Mouse (Mus musculus): ENCODE data around the gene Ces1c.

The Ces1c gene

GRCm38 (mm10) chr8:93131233-93131980, at the start of gene Ces1c:
TSS of gene Ces1c (minus strand) at chr8:93131283.
- DNase-seq (ENCODE audit: low spot score), result no peak

GRCm38 (mm10) chr8:93180581-93181129, 49.6 kb upstream of the Ces1c start:
- DNase-seq (ENCODE audit: low spot score), result no peak

GRCm38 (mm10) chr8:93176593-93176992, 45.5 kb upstream of the Ces1c start:
- no peak for DNase-seq (ENCODE audit: low spot score)

GRCm38 (mm10) chr8:93174554-93174953, 43.5 kb upstream of the Ces1c start:
- DNase-seq (ENCODE audit: low spot score), result no peak

GRCm38 (mm10) chr8:93171846-93172590, 40.9 kb upstream of the Ces1c start:
- DNase-seq (ENCODE audit: low spot score), result no peak

- DNase-seq (ENCODE audit: low spot score), result no peak
Observed at GRCm38 (mm10) chr8:93163363-93163762, 32.3 kb upstream of the Ces1c start.

GRCm38 (mm10) chr8:93151401-93151800, 20.3 kb upstream of the Ces1c start:
- no peak for DNase-seq (ENCODE audit: low spot score)

GRCm38 (mm10) chr8:93147331-93147730, 16.2 kb upstream of the Ces1c start:
- DNase-seq (ENCODE audit: low spot score), result no peak

- DNase-seq (ENCODE audit: low spot score), result peak; percentile 54
Observed at GRCm38 (mm10) chr8:93140696-93141095, 9.6 kb upstream of the Ces1c start.

GRCm38 (mm10) chr8:93132196-93132595, 1.1 kb upstream of the Ces1c start:
- DNase-seq (ENCODE audit: low spot score), result no peak

- DNase-seq (ENCODE audit: low spot score), result peak; percentile 6
Observed at GRCm38 (mm10) chr8:93126476-93126875, 4.6 kb downstream of the Ces1c start.

GRCm38 (mm10) chr8:93122005-93122404, 9.1 kb downstream of the Ces1c start:
- DNase-seq (ENCODE audit: low spot score), result no peak

- DNase-seq (ENCODE audit: low spot score), result peak; percentile 45
Observed at GRCm38 (mm10) chr8:93095376-93095775, 35.7 kb downstream of the Ces1c start.

GRCm38 (mm10) chr8:93091324-93091723, 39.8 kb downstream of the Ces1c start:
- DNase-seq (ENCODE audit: low spot score), result no peak

GRCm38 (mm10) chr8:93088686-93089122, 42.4 kb downstream of the Ces1c start:
- no peak for DNase-seq (ENCODE audit: low spot score)

- DNase-seq (ENCODE audit: low spot score), result no peak
Observed at GRCm38 (mm10) chr8:93088193-93088592, 42.9 kb downstream of the Ces1c start.

GRCm38 (mm10) chr8:93079887-93080286, 51.2 kb downstream of the Ces1c start, which contains the start of gene Ces1b:
TSS of gene Ces1b (minus strand) at chr8:93080017.
- DNase-seq (ENCODE audit: low spot score), result no peak

- no peak for DNase-seq (ENCODE audit: low spot score)
Observed at GRCm38 (mm10) chr8:93075251-93075650, 55.8 kb downstream of the Ces1c start.

- DNase-seq (ENCODE audit: low spot score), result no peak
Observed at GRCm38 (mm10) chr8:93063416-93064117, 67.5 kb downstream of the Ces1c start.

- peak; percentile 53 for DNase-seq (ENCODE audit: low spot score)
Observed at GRCm38 (mm10) chr8:93059185-93059584, 71.9 kb downstream of the Ces1c start.

- no peak for DNase-seq (ENCODE audit: low spot score)
Observed at GRCm38 (mm10) chr8:93055238-93055637, 75.8 kb downstream of the Ces1c start.

Data from layer of hippocampus, adult 11-12 months (tissue).